Mouse (Mus musculus) kidney, embryonic 14.5 days (tissue): ENCODE data around the gene Fam189b. TPM values are rescaled to one million over a fixed set of nuclear protein-coding genes. Genes with fewer than 3 reads are reported as not detected.

Experiments
- ATAC-seq: fragments of 200-750 bp; cut with Nextera tagmentation; 2 replicates; pipeline ENCODE4 v1.8.0; 2017; ENCODE audit warnings: moderate number of reproducible peaks, mild to moderate bottlenecking, moderate TSS enrichment, moderate library complexity; ENCODE audit not compliant: low FRiP score, low TSS enrichment
- H3K27ac ChIP-seq: fragments of 300-500 bp; sonication (generic); 2 replicates; pipeline ENCODE4 v1.5.1; 2014; ENCODE audit warnings: low read depth, mild to moderate bottlenecking, low read length, moderate library complexity, mixed read lengths
- H3K27me3 ChIP-seq: fragments of 300-500 bp; sonication (generic); 2 replicates; pipeline ENCODE4 v1.6.1; 2014; ENCODE audit warnings: mild to moderate bottlenecking, low read length; ENCODE audit not compliant: control insufficient read depth, insufficient read depth
- H3K36me3 ChIP-seq: fragments of 300-500 bp; sonication (generic); 2 replicates; pipeline ENCODE4 v1.6.1; 2014; ENCODE audit warnings: low read length, mixed read lengths; ENCODE audit not compliant: control insufficient read depth, insufficient read depth
- H3K4me1 ChIP-seq: fragments of 300-500 bp; sonication (generic); 2 replicates; pipeline ENCODE4 v1.6.1; 2014; ENCODE audit warnings: low read length, mixed read lengths; ENCODE audit not compliant: control insufficient read depth, insufficient read depth
- H3K4me2 ChIP-seq: fragments of 300-500 bp; sonication (generic); replicated peaks from 2 replicates; pipeline ENCODE4 v1.6.1; 2014; ENCODE audit warnings: low read depth, mild to moderate bottlenecking, low read length
- H3K4me3 ChIP-seq: fragments of 300-500 bp; sonication (generic); 2 replicates; pipeline ENCODE4 v1.5.1; 2014; ENCODE audit warnings: mild to moderate bottlenecking, low read length
- H3K9ac ChIP-seq: fragments of 300-500 bp; sonication (generic); 2 replicates; pipeline ENCODE4 v1.6.1; 2014; ENCODE audit warnings: low read depth, mild to moderate bottlenecking, low read length, moderate library complexity
- H3K9me3 ChIP-seq: fragments of 300-500 bp; sonication (generic); 2 replicates; pipeline ENCODE4 v1.6.1; 2016; ENCODE audit warnings: low read length; ENCODE audit not compliant: control insufficient read depth
- WGBS: fragments of 180-500 bp; shearing (Covaris S2); extraction: QIAGEN DNeasy Blood & Tissue Kit; methylation state at CpG from one replicate; pipeline ENCODE4 v1.1.7; 2014; 5-methylcytosine and 5-hydroxymethylcytosine counted together
- polyA plus RNA-seq: library from polyadenylated mRNA; unstranded; fragments of >200 nt; fragmentation: Nextera tagmentation; extraction: Ambion mirVana; gene quantifications from 2 replicates; pipeline ENCODE4 v1.2.1, GENCODE M21; 2014

Fam189b gene
- polyA plus RNA-seq, 1 experiment from 2014 or later: 49.3 TPM

DNA sequence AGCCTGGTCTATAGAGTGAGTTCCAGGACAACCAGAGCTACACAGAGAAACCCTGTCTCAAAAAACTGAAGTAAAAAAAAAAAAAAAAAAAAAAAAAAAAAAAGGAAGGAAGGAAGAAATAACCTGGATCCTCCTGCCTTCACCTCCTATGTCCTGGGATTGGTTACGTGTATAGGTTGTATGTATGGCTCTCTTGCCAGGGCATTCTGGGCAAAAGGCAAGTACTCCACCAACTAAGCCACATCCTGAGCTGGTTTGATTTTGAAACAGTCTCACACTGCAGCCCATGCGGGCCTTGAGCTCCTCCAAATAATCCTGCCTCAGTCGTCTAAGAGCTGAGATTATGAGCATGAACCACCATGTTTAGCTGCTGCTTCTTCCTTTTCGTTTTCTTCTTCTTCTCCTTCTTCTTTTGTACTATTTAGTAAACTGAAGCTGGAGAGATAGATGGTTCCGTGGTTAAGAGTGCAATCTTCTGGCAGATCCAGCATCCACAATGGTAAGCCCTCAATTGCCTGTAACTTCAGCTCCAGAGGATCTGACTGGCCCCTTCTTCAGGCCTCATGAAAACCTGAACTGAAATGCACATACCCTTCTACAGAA lies 19.2 kb upstream of the Fam189b start:
- no peak for ATAC-seq
- no peaks in the 10 kb centered on the region for H3K9me3 ChIP-seq
- peak overlapping the region; percentile 35; the same call in 1 of the 2 replicates for H3K9ac ChIP-seq
- peaks cover 3% of the 10 kb centered on the region; the same call in 1 of the 2 replicates for H3K27me3 ChIP-seq
- H3K27ac ChIP-seq: no peak overlapping the region
- H3K4me1 ChIP-seq: peaks cover 28% of the 10 kb centered on the region
- H3K36me3 ChIP-seq: peaks cover 21% of the 10 kb centered on the region
- H3K4me2 ChIP-seq: peak overlapping the region; percentile 71
- peak overlapping the region; percentile 90 for H3K4me3 ChIP-seq
- WGBS: 73% methylated on average over 5 of the region's 5 CpGs

- peak within 1 kb of the TSS; percentile 71 for H3K4me2 ChIP-seq
- H3K4me1 ChIP-seq: peaks cover 24% of the 10 kb centered on the region
- WGBS: under 1% methylated on average over 73 of the region's 79 CpGs
- peak within 1 kb of the TSS; percentile 98 for H3K27ac ChIP-seq
- no peaks in the 10 kb centered on the region for H3K9me3 ChIP-seq
- peak; percentile 97 for ATAC-seq
- peaks cover 31% of the 10 kb centered on the region for H3K36me3 ChIP-seq
- H3K9ac ChIP-seq: peak within 1 kb of the TSS; percentile 97
- H3K27me3 ChIP-seq: no peaks in the 10 kb centered on the region
- peak within 1 kb of the TSS; percentile 90 for H3K4me3 ChIP-seq
Observed at GRCm38 (mm10) chr3:89164506-89165267, 18.3 kb upstream of the Fam189b start, which contains the start of gene Clk2. Gene Clk2 (plus strand): TSS chr3:89164795.

DNA sequence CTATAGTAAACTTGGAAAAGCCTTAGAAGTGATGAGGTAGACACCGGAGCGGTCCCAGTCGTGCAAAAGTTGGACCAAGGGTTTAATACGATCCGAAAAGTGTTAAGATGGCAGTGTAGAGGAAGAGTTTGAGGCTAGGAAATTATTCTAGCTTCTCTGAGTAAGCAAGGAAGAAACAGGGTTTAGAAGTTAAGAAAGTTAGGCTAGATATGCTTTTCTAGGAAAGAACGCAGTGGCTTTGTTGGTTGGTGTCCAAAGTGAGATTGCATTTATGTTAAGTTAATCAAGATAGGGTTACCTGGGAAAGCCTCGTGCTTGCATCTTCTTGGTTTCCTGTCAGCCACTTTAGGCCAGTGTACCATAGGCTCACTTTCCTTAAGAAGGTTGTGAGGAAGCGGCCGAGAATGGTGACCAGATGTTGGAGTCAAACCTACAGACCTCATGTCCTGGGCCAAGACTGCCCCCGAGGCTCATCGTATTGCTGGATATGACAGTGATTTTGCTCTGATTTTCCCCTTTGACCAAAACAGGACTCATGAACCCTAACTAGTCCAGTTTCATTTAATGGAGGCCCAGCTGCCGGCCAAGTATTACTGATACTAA lies 17.6 kb upstream of the Fam189b start:
- Histone ChIP-seq H3K4me2 (peak overlapping the region; percentile 71), H3K27ac (peak overlapping the region; percentile 98), H3K4me3 (peak overlapping the region; percentile 90), H3K9me3 (no peaks in the 10 kb centered on the region), H3K27me3 (no peaks in the 10 kb centered on the region), H3K9ac (peak overlapping the region; percentile 97), H3K4me1 (peaks cover 19% of the 10 kb centered on the region), H3K36me3 (peaks cover 38% of the 10 kb centered on the region)
- no peak for ATAC-seq
- 22% methylated on average over 12 of the region's 12 CpGs for WGBS

DNA sequence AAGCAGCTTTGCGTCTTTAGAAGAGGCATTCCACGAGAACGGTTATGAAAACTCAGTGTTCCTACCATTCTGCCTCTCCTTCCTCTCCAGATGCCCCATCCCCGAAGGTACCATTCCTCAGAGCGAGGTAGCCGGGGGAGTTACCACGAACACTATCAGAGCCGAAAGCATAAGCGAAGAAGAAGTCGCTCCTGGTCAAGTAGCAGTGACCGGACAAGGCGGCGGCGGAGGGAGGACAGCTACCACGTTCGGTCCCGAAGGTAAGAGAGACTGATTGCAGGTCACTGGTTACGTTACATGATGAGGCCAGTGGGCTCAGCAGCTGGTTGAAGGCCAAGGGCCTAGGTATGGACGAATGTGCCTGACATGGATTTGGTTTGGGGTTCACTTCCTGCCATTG lies 16.0 kb upstream of the Fam189b start:
- Histone ChIP-seq H3K36me3 (peaks cover 51% of the 10 kb centered on the region), H3K9ac (no peak overlapping the region), H3K4me3 (no peak overlapping the region), H3K4me1 (peaks cover 19% of the 10 kb centered on the region), H3K27ac (no peak overlapping the region), H3K27me3 (no peaks in the 10 kb centered on the region), H3K9me3 (no peaks in the 10 kb centered on the region), H3K4me2 (no peak overlapping the region)
- no peak for ATAC-seq
- WGBS: 87% methylated on average over 19 of the region's 19 CpGs

- Histone ChIP-seq H3K27ac (no peak overlapping the region), H3K27me3 (no peaks in the 10 kb centered on the region), H3K4me3 (no peak overlapping the region), H3K4me1 (peaks cover 8% of the 10 kb centered on the region; the same call in 1 of the 2 replicates), H3K9ac (no peak overlapping the region), H3K4me2 (no peak overlapping the region), H3K36me3 (peaks cover 77% of the 10 kb centered on the region), H3K9me3 (no peaks in the 10 kb centered on the region)
- WGBS: 94% methylated on average over 11 of the region's 11 CpGs
- no peak for ATAC-seq
Observed at GRCm38 (mm10) chr3:89174844-89175243, 8.1 kb upstream of the Fam189b start.

DNA sequence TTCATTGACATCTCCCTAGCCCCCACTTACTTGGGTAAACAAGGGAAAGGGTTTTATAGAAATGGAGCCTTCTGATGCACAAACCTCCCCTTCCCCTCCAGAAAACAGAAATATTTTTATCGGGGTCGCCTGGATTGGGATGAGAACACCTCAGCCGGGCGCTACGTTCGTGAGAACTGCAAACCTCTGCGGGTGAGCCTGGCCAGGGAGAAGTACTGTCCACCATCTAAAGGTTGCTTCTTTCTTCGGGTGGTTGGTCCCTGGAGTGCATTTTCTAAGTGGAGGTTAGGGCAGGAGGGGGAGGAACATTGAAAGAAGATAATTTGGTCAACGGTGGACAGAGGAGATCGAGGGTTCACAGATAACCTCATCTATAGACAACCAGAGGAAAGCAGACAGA lies 7.4 kb upstream of the Fam189b start:
- H3K4me1 ChIP-seq: peaks cover 8% of the 10 kb centered on the region; the same call in 1 of the 2 replicates
- no peak overlapping the region for H3K4me3 ChIP-seq
- ATAC-seq: no peak
- H3K27me3 ChIP-seq: no peaks in the 10 kb centered on the region
- H3K27ac ChIP-seq: no peak overlapping the region
- WGBS: 92% methylated on average over 10 of the region's 10 CpGs
- H3K36me3 ChIP-seq: peaks cover 77% of the 10 kb centered on the region
- no peaks in the 10 kb centered on the region for H3K9me3 ChIP-seq
- H3K4me2 ChIP-seq: no peak overlapping the region
- H3K9ac ChIP-seq: no peak overlapping the region

- Histone ChIP-seq H3K27me3 (no peaks in the 10 kb centered on the region), H3K4me2 (no peak overlapping the region), H3K4me1 (peaks cover 8% of the 10 kb centered on the region; the same call in 1 of the 2 replicates), H3K9me3 (no peaks in the 10 kb centered on the region), H3K9ac (no peak overlapping the region), H3K4me3 (no peak overlapping the region), H3K27ac (no peak overlapping the region), H3K36me3 (peaks cover 78% of the 10 kb centered on the region)
- 80% methylated on average over 7 of the region's 7 CpGs for WGBS
- ATAC-seq: no peak
Observed at GRCm38 (mm10) chr3:89176421-89176820, 6.5 kb upstream of the Fam189b start.

DNA sequence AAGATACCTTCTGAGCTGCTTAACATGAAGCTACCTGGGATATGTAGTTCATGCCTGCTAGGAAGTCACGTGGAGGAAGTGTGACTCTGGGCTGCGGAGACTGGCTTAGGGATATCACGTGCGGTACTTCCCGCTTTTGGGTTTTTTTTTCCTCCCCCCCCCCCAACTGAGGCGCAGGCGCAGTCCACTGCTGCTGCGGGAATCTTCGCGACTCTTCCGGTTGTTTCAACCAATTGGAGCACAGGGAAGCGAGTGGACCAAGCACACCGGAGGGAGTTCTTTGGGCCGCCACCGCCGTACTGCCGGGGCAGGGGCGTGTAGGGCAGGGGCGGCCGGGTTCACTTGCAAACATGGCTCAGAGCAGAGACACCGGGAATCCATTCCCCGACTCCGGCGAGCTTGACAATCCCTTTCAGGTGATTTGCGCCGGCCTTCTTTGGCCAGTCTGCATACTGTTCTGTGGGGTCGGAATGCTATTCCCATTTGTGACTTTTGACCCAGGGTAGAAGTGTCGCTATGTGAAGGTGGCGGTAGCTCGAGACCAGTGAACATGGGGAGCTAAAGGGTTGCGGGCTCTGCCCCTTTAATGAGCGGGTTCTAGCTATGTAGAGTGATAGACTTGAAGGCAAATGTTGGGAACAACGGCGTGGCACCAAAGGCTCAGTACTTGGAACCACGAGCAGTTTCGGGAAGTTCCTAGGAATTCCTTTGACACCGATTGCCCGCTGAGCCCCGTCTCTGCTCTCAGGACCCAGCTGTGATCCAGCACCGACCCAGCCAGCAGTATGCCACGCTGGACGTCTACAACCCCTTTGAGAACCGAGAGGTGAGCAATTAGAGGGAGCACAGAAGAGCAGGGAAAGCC lies 5.5 kb upstream of the Fam189b start, which contains the start of gene Scamp3:
Gene Scamp3, plus strand, starts transcription at position 232 of the 865 bp plus-strand sequence.
- Histone ChIP-seq H3K9ac (peak within 1 kb of the TSS; percentile 84), H3K4me3 (peak within 1 kb of the TSS; percentile 77), H3K27ac (peak within 1 kb of the TSS; percentile 75), H3K36me3 (peaks cover 79% of the 10 kb centered on the region), H3K4me1 (peaks cover 8% of the 10 kb centered on the region; the same call in 1 of the 2 replicates), H3K4me2 (peak within 1 kb of the TSS; percentile 68), H3K9me3 (no peaks in the 10 kb centered on the region), H3K27me3 (no peaks in the 10 kb centered on the region)
- WGBS: under 1% methylated on average over 43 of the region's 43 CpGs
- peak; percentile 93 for ATAC-seq
